Mouse (Mus musculus) brain, embryonic 14.5 days (tissue): ENCODE data around the gene Dcun1d4.

Source experiments
- CTCF ChIP-seq: fragments of 200-500 bp; IDR thresholded peaks from 2 replicates; pipeline ENCODE4 v1.5.1; 2012; ENCODE audit warnings: inconsistent platforms, mild to moderate bottlenecking, moderate library complexity, borderline replicate concordance; ENCODE audit not compliant: insufficient read depth, insufficient read length; ENCODE audit errors: extremely low read depth
- POLR2A ChIP-seq: fragments of 200-500 bp; IDR thresholded peaks from 2 replicates; pipeline ENCODE4 v1.6.1; 2012; ENCODE audit warnings: mild to moderate bottlenecking, inconsistent platforms, borderline replicate concordance; ENCODE audit not compliant: poor library complexity, insufficient read depth, insufficient read length, severe bottlenecking; ENCODE audit errors: extremely low read depth

DNA sequence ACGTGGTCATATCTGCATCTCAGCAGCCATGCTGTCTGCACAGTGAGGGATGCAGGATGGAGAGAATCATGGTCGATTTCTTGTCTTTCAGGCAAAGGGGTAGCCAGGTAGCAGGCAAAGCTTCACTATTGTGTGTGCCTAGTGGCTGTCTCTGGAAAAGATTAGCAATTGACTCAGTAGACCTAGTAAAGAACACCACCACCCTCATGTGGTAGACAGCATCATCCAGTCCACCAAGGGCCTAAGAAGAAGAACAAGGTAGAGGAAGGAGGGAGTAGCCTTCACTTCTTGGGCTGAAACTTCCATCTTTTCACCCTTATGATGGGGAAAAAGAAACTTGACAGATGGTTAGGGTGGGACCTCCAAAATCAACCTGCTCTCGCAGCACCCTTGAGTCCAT, 122.1 kb downstream of the Dcun1d4 start:
- TF ChIP-seq POLR2A (no peak), CTCF (no peak)
